Mouse (Mus musculus) midbrain, embryonic 15.5 days (tissue): ENCODE data around the gene Bnc2. TPM values are rescaled to one million over a fixed set of nuclear protein-coding genes. Genes with fewer than 3 reads are reported as not detected.
A peak's percentile ranks its signal among the peaks of the same experiment; 100 is the strongest.

ENCODE experiments used
- ATAC-seq: fragments of 200-750 bp; cut with Nextera tagmentation; replicated peaks from 2 replicates; pipeline ENCODE4 v1.8.0; 2017; ENCODE audit warnings: moderate TSS enrichment
- H3K27ac ChIP-seq: fragments of 300-500 bp; sonication (generic); 2 replicates; pipeline ENCODE4 v1.5.1; 2015; ENCODE audit warnings: mild to moderate bottlenecking, inconsistent platforms
- H3K27me3 ChIP-seq: fragments of 300-500 bp; sonication (generic); replicated peaks from 2 replicates; pipeline ENCODE4 v1.6.1; 2015; ENCODE audit warnings: inconsistent platforms
- H3K36me3 ChIP-seq: fragments of 300-500 bp; sonication (generic); replicated peaks from 2 replicates; pipeline ENCODE4 v1.6.1; 2015; ENCODE audit warnings: inconsistent platforms
- H3K4me1 ChIP-seq: fragments of 300-500 bp; sonication (generic); 2 replicates; pipeline ENCODE4 v1.6.1; 2015; ENCODE audit warnings: inconsistent platforms
- H3K4me2 ChIP-seq: fragments of 300-500 bp; sonication (generic); 2 replicates; pipeline ENCODE4 v1.6.1; 2015; ENCODE audit warnings: inconsistent platforms, mild to moderate bottlenecking, moderate library complexity
- H3K4me3 ChIP-seq: fragments of 300-500 bp; sonication (generic); 2 replicates; pipeline ENCODE4 v1.5.1; 2015; ENCODE audit warnings: mild to moderate bottlenecking, inconsistent platforms
- H3K9ac ChIP-seq: fragments of 300-500 bp; sonication (generic); 2 replicates; pipeline ENCODE4 v1.6.1; 2015; ENCODE audit warnings: mild to moderate bottlenecking, inconsistent platforms
- H3K9me3 ChIP-seq: fragments of 300-500 bp; sonication (generic); 2 replicates; pipeline ENCODE4 v1.6.1; 2016; ENCODE audit warnings: inconsistent platforms
- WGBS: fragments of 180-500 bp; shearing (Covaris S2); methylation state at CpG from one replicate; pipeline ENCODE4 v1.1.7; 2015; ENCODE audit warnings: mixed read lengths; 5-methylcytosine and 5-hydroxymethylcytosine counted together
- polyA plus RNA-seq: library from polyadenylated mRNA; unstranded; fragments of >200 nt; fragmentation: Nextera tagmentation; extraction: Ambion mirVana; gene quantifications from 2 replicates; pipeline ENCODE4 v1.2.1, GENCODE M21; 2015

Gene Bnc2
- polyA plus RNA-seq, 1 experiment from 2014 or later = 35.7 TPM

DNA sequence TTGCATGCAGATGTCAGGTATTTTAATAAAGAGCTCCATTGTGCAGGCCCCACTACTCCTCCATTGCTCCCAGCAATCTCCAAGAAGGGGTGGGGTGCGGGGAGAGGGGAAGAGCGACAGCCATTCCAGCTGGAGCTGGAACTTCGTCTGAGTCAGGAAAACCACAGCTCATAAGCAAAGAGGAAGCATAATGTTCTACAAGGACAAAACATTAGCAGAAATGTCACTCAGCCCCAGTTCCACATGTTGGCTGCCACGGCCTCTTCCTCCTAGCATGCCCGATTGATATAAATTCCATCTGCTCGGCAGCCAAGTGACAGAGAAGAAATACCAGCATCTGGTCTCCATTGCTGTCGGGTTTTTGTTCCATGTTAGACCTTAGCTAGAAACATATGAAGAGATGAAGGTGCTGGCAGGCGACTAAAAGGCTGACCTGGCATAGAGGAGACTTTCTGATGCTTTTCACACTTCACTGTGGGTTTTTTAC is 312.7 kb downstream of the Bnc2 start:
- Histone ChIP-seq H3K4me3 (no peak overlapping the region), H3K36me3 (no peaks in the 10 kb centered on the region), H3K4me1 (peaks cover 4% of the 10 kb centered on the region; the same call in 1 of the 2 replicates), H3K9ac (no peak overlapping the region), H3K27ac (no peak overlapping the region), H3K27me3 (no peaks in the 10 kb centered on the region), H3K4me2 (no peak overlapping the region), H3K9me3 (no peaks in the 10 kb centered on the region)
- 59% methylated on average over 8 of the region's 8 CpGs for WGBS
- ATAC-seq = no peak

DNA sequence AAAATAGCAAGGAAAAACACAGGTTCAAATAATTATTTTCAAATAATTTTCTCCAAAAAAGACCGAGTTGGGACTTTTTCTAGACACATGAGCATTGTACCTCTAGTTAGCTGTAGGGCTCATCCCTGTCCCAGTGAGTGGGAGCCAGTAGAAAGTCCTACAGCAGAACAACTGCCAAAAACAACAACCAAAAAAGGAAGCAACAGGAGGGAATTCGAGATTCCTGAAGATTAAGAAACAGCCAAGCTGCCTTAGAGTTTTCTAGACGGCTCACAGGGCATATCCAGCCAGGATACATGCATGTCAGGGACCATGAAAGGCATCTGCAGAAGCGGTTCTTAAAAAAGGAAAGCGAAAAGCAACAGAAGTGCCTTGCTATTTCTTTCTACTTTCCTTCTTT is 313.9 kb downstream of the Bnc2 start:
- ATAC-seq = no peak
- Histone ChIP-seq H3K27me3 (no peaks in the 10 kb centered on the region), H3K4me1 (peaks cover 14% of the 10 kb centered on the region), H3K9ac (no peak overlapping the region), H3K27ac (no peak overlapping the region), H3K4me2 (no peak overlapping the region), H3K36me3 (no peaks in the 10 kb centered on the region), H3K4me3 (no peak overlapping the region), H3K9me3 (no peaks in the 10 kb centered on the region)
- WGBS = 73% methylated on average over 5 of the region's 5 CpGs

DNA sequence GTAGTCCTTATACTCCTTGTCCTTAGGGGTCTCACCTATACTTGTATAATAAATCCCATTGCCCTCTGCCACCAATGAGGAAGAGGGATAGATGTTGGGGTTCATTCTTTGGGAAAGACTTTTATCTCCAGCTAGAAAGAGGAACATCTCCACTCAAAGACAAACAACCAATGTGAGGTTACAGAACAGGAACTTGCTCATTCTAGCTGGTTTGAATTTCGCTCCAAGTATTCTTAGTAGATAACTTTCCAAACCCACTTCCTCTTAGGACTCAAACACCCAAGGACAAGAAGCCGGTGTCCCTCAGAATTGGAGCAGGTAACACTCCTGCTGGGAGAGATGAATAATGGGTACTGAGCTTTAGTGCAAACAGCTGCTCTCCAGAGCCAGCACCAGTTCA is 315.1 kb downstream of the Bnc2 start:
- Histone ChIP-seq H3K4me1 (peaks cover 15% of the 10 kb centered on the region), H3K27ac (no peak overlapping the region), H3K9ac (no peak overlapping the region), H3K9me3 (no peaks in the 10 kb centered on the region), H3K4me3 (no peak overlapping the region), H3K36me3 (no peaks in the 10 kb centered on the region), H3K27me3 (no peaks in the 10 kb centered on the region), H3K4me2 (no peak overlapping the region)
- no peak for ATAC-seq
- WGBS = 93% methylated on average over 2 of the region's 2 CpGs

DNA sequence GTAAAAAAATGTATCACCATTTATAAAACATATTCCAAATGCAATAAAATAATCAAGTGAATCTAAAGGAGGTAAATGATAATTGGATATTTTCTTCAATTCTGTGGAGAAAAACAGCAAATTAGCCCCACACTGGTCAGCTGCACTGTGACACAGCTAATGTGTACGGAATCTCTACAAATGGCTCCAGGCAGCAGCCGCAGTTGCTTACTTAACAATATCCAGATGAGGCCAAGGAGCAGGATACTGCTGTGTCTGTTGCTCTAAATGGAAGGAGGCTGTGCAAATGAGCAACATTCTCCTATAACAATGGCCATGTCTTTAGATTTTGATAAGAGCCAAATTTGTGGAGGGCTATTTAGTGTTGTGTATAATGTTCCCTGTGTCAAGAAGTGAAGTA is 316.9 kb downstream of the Bnc2 start:
- H3K27me3 ChIP-seq = no peaks in the 10 kb centered on the region
- H3K4me3 ChIP-seq = no peak overlapping the region
- no peaks in the 10 kb centered on the region for H3K9me3 ChIP-seq
- H3K36me3 ChIP-seq = no peaks in the 10 kb centered on the region
- peaks cover 15% of the 10 kb centered on the region for H3K4me1 ChIP-seq
- H3K9ac ChIP-seq = no peak overlapping the region
- no peak overlapping the region for H3K4me2 ChIP-seq
- ATAC-seq = no peak
- WGBS = 42% methylated on average over 2 of the region's 2 CpGs
- no peak overlapping the region for H3K27ac ChIP-seq

DNA sequence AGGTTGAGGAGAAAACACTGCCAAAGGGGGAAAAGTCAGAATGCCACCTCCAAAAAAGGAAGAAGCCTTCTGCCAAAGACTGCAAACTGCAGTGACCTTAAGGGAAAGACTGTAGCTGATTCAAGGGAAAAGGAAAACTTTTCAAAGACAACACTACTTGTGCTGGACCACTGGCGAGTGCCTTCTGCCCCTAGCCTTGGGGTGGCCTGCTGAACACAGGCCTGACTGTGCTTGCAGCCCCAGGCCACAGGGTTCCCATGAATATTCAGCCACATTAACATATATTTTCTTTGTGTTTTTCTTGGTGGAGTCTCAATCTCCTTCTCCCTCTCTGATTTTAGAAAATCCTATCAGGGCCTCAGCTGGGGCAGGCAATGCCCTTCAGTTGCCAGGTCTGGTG is 317.7 kb downstream of the Bnc2 start:
- ATAC-seq = no peak
- Histone ChIP-seq H3K27me3 (no peaks in the 10 kb centered on the region), H3K4me3 (no peak overlapping the region), H3K27ac (no peak overlapping the region), H3K4me2 (no peak overlapping the region), H3K9ac (no peak overlapping the region), H3K9me3 (no peaks in the 10 kb centered on the region), H3K36me3 (no peaks in the 10 kb centered on the region), H3K4me1 (peaks cover 15% of the 10 kb centered on the region)
- WGBS = 28% methylated on average over 1 of the region's 1 CpGs

DNA sequence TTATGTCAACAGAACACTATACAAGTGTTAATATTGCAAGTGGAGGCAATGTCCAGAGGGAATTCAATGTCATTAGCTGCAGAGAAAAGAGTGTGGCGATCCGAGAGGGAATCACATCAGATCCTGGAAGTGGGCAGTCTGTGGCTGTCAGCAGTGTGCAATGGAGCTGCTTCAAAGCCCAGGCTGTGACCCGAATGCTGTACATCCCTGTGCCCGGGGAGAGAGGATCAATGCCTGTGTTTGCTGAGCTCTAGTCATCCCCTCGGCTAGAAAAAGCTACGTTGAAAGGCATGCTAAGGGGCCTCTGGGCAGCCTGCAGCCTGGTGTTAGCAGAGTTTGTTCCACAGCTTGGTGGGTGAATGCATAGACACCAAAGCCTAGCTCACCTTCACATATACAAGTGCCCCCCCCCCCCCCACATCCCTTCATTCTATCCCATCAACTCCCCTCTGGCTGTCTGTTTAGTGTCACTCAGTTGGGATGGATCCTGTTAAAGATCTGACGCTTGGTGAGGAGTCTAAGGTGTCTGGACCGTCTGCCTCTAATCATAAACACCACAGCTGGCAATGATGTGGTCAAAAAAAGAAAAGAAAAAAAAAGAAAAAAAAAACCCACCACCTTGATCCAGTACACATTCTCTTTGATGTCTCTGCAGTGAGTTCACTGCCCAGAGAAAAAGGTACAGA is 318.5 kb downstream of the Bnc2 start:
- H3K36me3 ChIP-seq = no peaks in the 10 kb centered on the region
- no peaks in the 10 kb centered on the region for H3K9me3 ChIP-seq
- no peak overlapping the region for H3K4me3 ChIP-seq
- 0 out of 2 replicates have a peak overlapping the region, but pooled peaks have one; percentile 26 for H3K27ac ChIP-seq
- 17% methylated on average over 8 of the region's 8 CpGs for WGBS
- no peak overlapping the region for H3K9ac ChIP-seq
- peak; percentile 77 for ATAC-seq
- H3K4me2 ChIP-seq = no peak overlapping the region
- no peaks in the 10 kb centered on the region for H3K27me3 ChIP-seq
- peaks cover 15% of the 10 kb centered on the region for H3K4me1 ChIP-seq

DNA sequence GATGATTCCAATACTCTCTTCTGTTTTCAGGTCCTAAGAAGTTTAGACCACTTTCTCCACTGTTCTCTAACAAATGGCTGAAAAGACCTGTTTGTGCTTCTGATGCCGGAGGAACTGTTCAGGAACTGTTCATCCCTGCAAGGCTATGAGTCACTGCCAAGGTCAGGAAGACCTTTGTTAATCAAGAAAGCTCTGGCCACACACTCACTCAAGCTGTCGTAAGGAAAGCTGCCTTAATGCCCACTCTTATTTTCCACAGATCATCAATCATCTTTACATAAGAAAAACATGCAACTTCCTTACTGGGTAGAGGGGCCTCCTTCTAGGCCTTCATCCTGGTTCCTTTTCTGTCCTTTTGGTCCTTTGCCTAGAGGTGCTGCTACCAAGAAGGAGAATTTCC is 322.4 kb downstream of the Bnc2 start:
- H3K36me3 ChIP-seq = no peaks in the 10 kb centered on the region
- no peak for ATAC-seq
- no peak overlapping the region for H3K4me3 ChIP-seq
- H3K9ac ChIP-seq = no peak overlapping the region
- H3K27me3 ChIP-seq = no peaks in the 10 kb centered on the region
- no peak overlapping the region for H3K27ac ChIP-seq
- no peak overlapping the region for H3K4me2 ChIP-seq
- no peaks in the 10 kb centered on the region for H3K9me3 ChIP-seq
- H3K4me1 ChIP-seq = peaks cover 13% of the 10 kb centered on the region
- 71% methylated on average over 2 of the region's 2 CpGs for whole genome bisulfite sequencing

DNA sequence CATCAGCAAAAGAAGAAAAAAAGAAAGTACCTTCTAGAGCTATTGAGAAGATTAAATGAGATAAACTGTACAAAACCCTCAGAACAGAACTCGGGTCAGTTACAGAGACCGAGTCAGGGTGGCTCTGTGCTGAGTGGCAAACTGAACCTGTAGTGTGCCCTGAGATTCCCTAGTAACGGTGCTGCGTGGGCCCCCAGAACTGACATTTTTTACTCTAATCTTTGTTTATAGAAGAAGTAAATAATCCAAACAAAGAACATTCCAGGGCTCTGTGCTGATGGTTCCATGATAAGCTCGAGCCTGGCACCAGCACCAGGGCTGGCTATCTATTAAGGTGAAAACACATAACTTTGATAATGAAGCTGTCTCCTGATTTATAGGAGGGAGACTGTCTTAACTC is 325.5 kb downstream of the Bnc2 start:
- Histone ChIP-seq H3K4me2 (no peak overlapping the region), H3K27ac (no peak overlapping the region)

DNA sequence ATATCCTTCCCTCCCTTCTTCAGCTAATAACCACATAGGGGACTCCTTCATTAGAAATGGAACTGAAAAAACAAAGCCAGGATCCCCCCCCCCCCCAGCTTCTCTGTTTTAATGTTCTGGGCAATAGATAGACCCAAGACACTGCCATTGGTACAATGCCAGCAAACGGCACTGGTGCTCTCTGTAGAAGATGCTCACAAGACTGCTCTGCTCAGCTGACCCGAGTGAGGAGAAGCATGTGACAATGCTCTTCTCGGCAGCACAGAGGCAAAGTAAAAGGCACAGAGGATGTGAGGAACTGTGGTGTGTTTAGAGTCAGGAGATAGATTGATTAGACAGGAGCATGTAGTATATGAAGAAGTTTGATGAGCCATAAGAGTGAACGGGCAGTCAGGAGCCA is 335.9 kb downstream of the Bnc2 start:
- Histone ChIP-seq H3K27ac (no peak overlapping the region), H3K27me3 (no peaks in the 10 kb centered on the region), H3K9me3 (no peaks in the 10 kb centered on the region), H3K9ac (no peak overlapping the region), H3K36me3 (no peaks in the 10 kb centered on the region), H3K4me1 (no peaks in the 10 kb centered on the region), H3K4me3 (no peak overlapping the region), H3K4me2 (no peak overlapping the region)
- WGBS = 66% methylated on average over 4 of the region's 4 CpGs
- ATAC-seq = no peak

More for the DNA sequence above, 325.5 kb downstream of the Bnc2 start:
- Histone ChIP-seq H3K9me3 (no peaks in the 10 kb centered on the region), H3K9ac (no peak overlapping the region), H3K4me3 (no peak overlapping the region), H3K4me1 (no peaks in the 10 kb centered on the region), H3K36me3 (no peaks in the 10 kb centered on the region), H3K27me3 (no peaks in the 10 kb centered on the region)
- 63% methylated on average over 5 of the region's 5 CpGs for WGBS
- no peak for ATAC-seq

DNA sequence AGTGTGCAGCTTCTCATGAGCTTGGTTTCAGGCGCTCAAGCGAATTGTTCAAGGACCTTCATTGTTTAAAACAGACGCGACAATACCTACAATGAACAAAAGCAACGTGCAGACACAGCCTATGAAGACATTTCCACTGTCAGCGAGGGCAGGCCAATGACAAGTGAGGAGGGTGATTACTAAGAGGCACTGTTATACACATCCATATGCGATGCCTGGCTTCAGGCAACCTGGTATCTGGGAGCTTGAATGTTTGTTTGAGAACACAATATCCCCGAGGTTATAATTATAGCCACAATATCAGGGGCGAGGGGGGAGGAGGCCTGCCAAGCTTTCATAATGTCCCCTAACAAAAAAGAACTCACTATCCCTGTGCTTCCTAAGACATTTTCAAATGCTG is 343.1 kb downstream of the Bnc2 start:
- Histone ChIP-seq H3K4me3 (no peak overlapping the region), H3K4me1 (no peaks in the 10 kb centered on the region; the same call in 1 of the 2 replicates), H3K27ac (no peak overlapping the region), H3K27me3 (peaks cover 3% of the 10 kb centered on the region; the same call in 1 of the 2 replicates), H3K9ac (no peak overlapping the region), H3K4me2 (no peak overlapping the region), H3K36me3 (no peaks in the 10 kb centered on the region), H3K9me3 (no peaks in the 10 kb centered on the region)
- 36% methylated on average over 9 of the region's 9 CpGs for WGBS
- peak; percentile 65; the same call in 1 of the 2 replicates for ATAC-seq

DNA sequence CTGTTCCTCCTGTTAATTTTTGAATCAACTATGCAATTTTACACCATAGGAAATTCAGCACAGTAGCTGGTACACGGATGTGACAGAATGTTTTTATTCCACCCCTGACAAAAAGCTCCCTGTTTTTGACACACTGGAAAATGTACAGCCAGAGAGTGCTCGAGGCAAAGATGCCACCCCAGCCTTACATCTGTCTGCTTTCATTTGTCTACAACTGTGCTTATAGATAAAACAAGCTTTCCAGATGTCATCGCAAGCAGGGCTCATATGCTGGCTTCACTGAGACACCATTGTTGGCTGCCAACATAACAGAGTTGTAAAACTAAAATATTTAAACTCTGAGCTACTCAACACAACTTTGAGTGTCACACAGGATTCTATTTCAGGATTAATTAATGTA is 343.6 kb downstream of the Bnc2 start:
- no peak overlapping the region for H3K4me2 ChIP-seq
- no peaks in the 10 kb centered on the region for H3K36me3 ChIP-seq
- no peak overlapping the region for H3K9ac ChIP-seq
- no peak overlapping the region for H3K27ac ChIP-seq
- no peaks in the 10 kb centered on the region; the same call in 1 of the 2 replicates for H3K4me1 ChIP-seq
- no peaks in the 10 kb centered on the region for H3K9me3 ChIP-seq
- ATAC-seq = 0 out of 2 replicates have a peak, but pooled peaks have one; percentile 48
- H3K27me3 ChIP-seq = peaks cover 3% of the 10 kb centered on the region; the same call in 1 of the 2 replicates
- no peak overlapping the region for H3K4me3 ChIP-seq
- 49% methylated on average over 3 of the region's 3 CpGs for WGBS

DNA sequence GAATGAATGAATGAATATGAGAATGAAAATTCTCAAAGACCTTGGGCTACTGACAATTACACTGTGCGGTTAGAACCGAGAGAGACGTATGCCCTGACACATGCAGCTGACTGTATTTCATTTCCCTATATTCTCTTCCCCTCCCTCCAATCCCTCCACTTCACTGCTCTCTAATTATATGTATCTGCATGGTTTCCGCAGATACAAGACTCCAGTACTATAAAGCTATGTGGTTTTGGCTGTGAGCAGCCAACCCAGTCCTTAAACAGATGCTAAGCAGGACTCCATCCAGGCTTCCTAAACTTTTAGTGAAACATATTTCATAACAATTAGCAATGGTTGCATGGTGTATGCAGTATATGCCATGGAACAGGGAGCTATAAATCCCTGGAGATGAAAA is 344.6 kb downstream of the Bnc2 start:
- 0 out of 2 replicates have a peak, but pooled peaks have one; percentile 11 for ATAC-seq
- H3K27me3 ChIP-seq = peaks cover 3% of the 10 kb centered on the region; the same call in 1 of the 2 replicates
- no peak overlapping the region for H3K27ac ChIP-seq
- H3K9ac ChIP-seq = no peak overlapping the region
- H3K4me3 ChIP-seq = no peak overlapping the region
- WGBS = 80% methylated on average over 4 of the region's 4 CpGs
- no peaks in the 10 kb centered on the region; the same call in 1 of the 2 replicates for H3K4me1 ChIP-seq
- no peaks in the 10 kb centered on the region for H3K9me3 ChIP-seq
- H3K4me2 ChIP-seq = no peak overlapping the region
- no peaks in the 10 kb centered on the region for H3K36me3 ChIP-seq

DNA sequence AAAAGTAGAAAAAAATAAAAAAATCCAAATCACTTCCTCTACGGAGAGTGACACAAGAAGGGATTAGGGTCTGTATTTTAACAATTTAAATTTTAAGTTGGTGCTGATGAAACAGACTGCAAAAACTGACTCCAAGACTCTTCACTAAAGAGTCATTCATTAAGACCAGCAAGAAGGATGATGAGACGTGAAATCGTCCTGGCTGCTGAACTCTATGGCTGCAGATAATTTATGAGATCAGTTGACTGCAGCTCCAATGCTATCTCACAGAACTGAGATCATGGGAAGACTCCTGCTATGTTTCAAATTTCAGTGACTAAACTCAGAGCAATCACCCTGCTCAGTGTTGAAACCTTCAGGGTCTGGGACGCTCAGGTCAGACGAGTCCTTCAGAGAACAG is 345.4 kb downstream of the Bnc2 start:
- Histone ChIP-seq H3K9ac (no peak overlapping the region), H3K4me2 (no peak overlapping the region), H3K9me3 (no peaks in the 10 kb centered on the region), H3K27me3 (peaks cover 3% of the 10 kb centered on the region; the same call in 1 of the 2 replicates), H3K27ac (no peak overlapping the region), H3K4me1 (peaks cover under 1% of the 10 kb centered on the region), H3K4me3 (no peak overlapping the region), H3K36me3 (no peaks in the 10 kb centered on the region)
- WGBS = 82% methylated on average over 5 of the region's 5 CpGs
- ATAC-seq = no peak
